ENCODE assay signal across 8 mouse cellular contexts in genomic region chr15:100494647-100495046, GRCm38 (mm10). TPM values are rescaled to one million over a fixed set of nuclear protein-coding genes. Genes with fewer than 3 reads are reported as not detected.
DNase-seq lines count a peak whose midpoint lies in the region; ATAC-seq and TF ChIP-seq lines count a peak whose summit lies in the region.

No protein-coding gene starts in this region.

- peak overlapping the region; percentile 96 for H3K9ac ChIP-seq in embryonic facial prominence, embryonic 15.5 days
- peak overlapping the region; percentile 94 for H3K9ac ChIP-seq in intestine, embryonic 16.5 days (ENCODE audit: low read depth, low read length)

- no peak for TF ChIP-seq CTCF in layer of hippocampus, adult 2 months (conservative IDR thresholded peaks at IDR 0.05)

- no peaks in the 10 kb centered on the region for H3K9me3 ChIP-seq in embryonic facial prominence, embryonic 15.5 days (replicated peaks)
- H3K9me3 ChIP-seq in intestine, embryonic 16.5 days (ENCODE audit: control insufficient read depth, low read length): no peaks in the 10 kb centered on the region

- peak overlapping the region; percentile 90 for H3K4me2 ChIP-seq in embryonic facial prominence, embryonic 15.5 days (replicated peaks)
- peak overlapping the region; percentile 89 for H3K4me2 ChIP-seq in intestine, embryonic 16.5 days (ENCODE audit: low read depth, low read length)

- peaks cover 48% of the 10 kb centered on the region for H3K4me1 ChIP-seq in embryonic facial prominence, embryonic 15.5 days
- peaks cover 22% of the 10 kb centered on the region for H3K4me1 ChIP-seq in intestine, embryonic 16.5 days (ENCODE audit: control insufficient read depth, insufficient read depth, low read length)

- H3K36me3 ChIP-seq in embryonic facial prominence, embryonic 15.5 days: no peaks in the 10 kb centered on the region
- H3K36me3 ChIP-seq in intestine, embryonic 16.5 days (ENCODE audit: control insufficient read depth, insufficient read depth, low read length): no peaks in the 10 kb centered on the region

- peak overlapping the region; percentile 81 for H3K4me3 ChIP-seq in layer of hippocampus, adult 2 months
- H3K4me3 ChIP-seq in embryonic facial prominence, embryonic 15.5 days (replicated peaks): peak overlapping the region; percentile 82
- peak overlapping the region; percentile 63 for H3K4me3 ChIP-seq in intestine, embryonic 16.5 days (ENCODE audit: low read length)

- peak; percentile 82 for ATAC-seq in embryonic facial prominence, embryonic 15.5 days (ENCODE audit: insufficient number of reproducible peaks, low FRiP score, low TSS enrichment, low read depth)
- ATAC-seq in intestine, embryonic 16.5 days: peak; percentile 73
- peak; percentile 25; the same call in 1 of the 2 replicates for ATAC-seq in megakaryocyte-erythroid progenitor cell, adult 5-6 weeks (replicated peaks; ENCODE audit: low FRiP score, low TSS enrichment, poor library complexity, severe bottlenecking)

- peak overlapping the region; percentile 96 for H3K27ac ChIP-seq in layer of hippocampus, adult 2 months
- H3K27ac ChIP-seq in embryonic facial prominence, embryonic 15.5 days (replicated peaks): peak overlapping the region; percentile 94
- peak overlapping the region; percentile 87 for H3K27ac ChIP-seq in intestine, embryonic 16.5 days (ENCODE audit: low read length)

- peak; percentile 34 to 38 for DNase-seq in layer of hippocampus, adult 2 months (ENCODE audit: low spot score in 2 of 2)
- no peak for DNase-seq in layer of hippocampus, adult 9-10 months (ENCODE audit: low spot score)
- DNase-seq in WW6 (ENCODE audit: low read depth, low spot score): peak; percentile 28
- no peak for DNase-seq in natural killer cell, adult 2 months (ENCODE audit: low spot score in 2 of 2)
- DNase-seq in thymus, adult 18-20 months: no peak

- no peaks in the 10 kb centered on the region for H3K27me3 ChIP-seq in embryonic facial prominence, embryonic 15.5 days
- H3K27me3 ChIP-seq in intestine, embryonic 16.5 days (replicated peaks; ENCODE audit: control insufficient read depth, insufficient read depth, low read length): no peaks in the 10 kb centered on the region

- 0% methylated on average over 29 of the region's 29 CpGs for WGBS in embryonic facial prominence, embryonic 15.5 days
- WGBS in intestine, embryonic 16.5 days: under 1% methylated on average over 29 of the region's 29 CpGs

RNA-seq across cellular contexts. Expression of gene Csrnp2, which starts 0.6 kb away (rescaled TPM):
- 10 to 100 TPM; 23.3 to 23.9 TPM for total RNA-seq in layer of hippocampus, adult 2 months (2021)
- 17.4 and 18.8 TPM in 2 replicates for polyA plus RNA-seq in embryonic facial prominence, embryonic 15.5 days (2015; fragmentation: Nextera tagmentation; extraction: Ambion mirVana)
- 5.8 and 5.9 TPM in 2 replicates for polyA plus RNA-seq in intestine, embryonic 16.5 days (2015; fragmentation: Nextera tagmentation; extraction: Ambion mirVana)
- 1.7 and 1.9 TPM in 2 replicates for total RNA-seq in megakaryocyte-erythroid progenitor cell, adult 5-6 weeks (2014; fragmentation: Nextera tagmentation)
- total RNA-seq in megakaryocyte-erythroid progenitor cell, adult 5-6 weeks (2017): 2.2 and 3.1 TPM in 2 replicates

RNA-seq across cellular contexts. Expression of gene Letmd1, which starts 25.8 kb away (rescaled TPM):
- 10 to 100 TPM; 57.1 to 62.9 TPM for total RNA-seq in layer of hippocampus, adult 2 months (2021)
- 29.6 and 30.2 TPM in 2 replicates for polyA plus RNA-seq in embryonic facial prominence, embryonic 15.5 days (2015; fragmentation: Nextera tagmentation; extraction: Ambion mirVana)
- 31.3 and 33.7 TPM in 2 replicates for polyA plus RNA-seq in intestine, embryonic 16.5 days (2015; fragmentation: Nextera tagmentation; extraction: Ambion mirVana)
- total RNA-seq in megakaryocyte-erythroid progenitor cell, adult 5-6 weeks (2014; fragmentation: Nextera tagmentation): 42.9 and 43.9 TPM in 2 replicates
- total RNA-seq in megakaryocyte-erythroid progenitor cell, adult 5-6 weeks (2017): 19.5 and 23.3 TPM in 2 replicates

RNA-seq across cellular contexts. Expression of gene Tfcp2, which starts 57.2 kb away (rescaled TPM):
- total RNA-seq in layer of hippocampus, adult 2 months (2021): 10 to 100 TPM; 29.3 to 31.0 TPM
- 23.0 and 26.6 TPM in 2 replicates for polyA plus RNA-seq in embryonic facial prominence, embryonic 15.5 days (2015; fragmentation: Nextera tagmentation; extraction: Ambion mirVana)
- polyA plus RNA-seq in intestine, embryonic 16.5 days (2015; fragmentation: Nextera tagmentation; extraction: Ambion mirVana): 13.5 and 13.8 TPM in 2 replicates
- total RNA-seq in megakaryocyte-erythroid progenitor cell, adult 5-6 weeks (2014; fragmentation: Nextera tagmentation): 14.0 and 21.7 TPM in 2 replicates
- 18.5 and 33.1 TPM in 2 replicates for total RNA-seq in megakaryocyte-erythroid progenitor cell, adult 5-6 weeks (2017)

Comparison
In these comparisons a context has a peak if more than half of its experiments do, and no peak if none do; other contexts are left out.
1. DNase-seq: peak in layer of hippocampus, adult 2 months (2 of 2) and WW6 (single experiment); none in layer of hippocampus, adult 9-10 months (single experiment), natural killer cell, adult 2 months (0 of 2) and thymus, adult 18-20 months (0 of 2).
2. ATAC-seq: peak in every context shown above with its lines; median percentile 82 in embryonic facial prominence, embryonic 15.5 days; 73 in intestine, embryonic 16.5 days; 25 in megakaryocyte-erythroid progenitor cell, adult 5-6 weeks.
3. RNA of gene Csrnp2, which starts 0.6 kb away (total RNA-seq): 23.3 to 23.9 TPM in layer of hippocampus, adult 2 months; 1.7 to 3.1 TPM in megakaryocyte-erythroid progenitor cell, adult 5-6 weeks; every median in the first group is over 4 times any median in the second.
4. Peak in every context shown above with its lines, with median percentiles within 50 percentile points of each other: H3K27ac ChIP-seq and H3K4me3 ChIP-seq.